Mouse (Mus musculus) kidney, embryonic 16.5 days (tissue): ENCODE data around the gene Pou2f1. TPM values are rescaled to one million over a fixed set of nuclear protein-coding genes. Genes with fewer than 3 reads are reported as not detected.

Experiments used
- ATAC-seq: fragments of 200-750 bp; cut with Nextera tagmentation; 2 replicates; pipeline ENCODE4 v1.8.0; 2017; ENCODE audit warnings: moderate TSS enrichment; ENCODE audit not compliant: low FRiP score, low TSS enrichment
- H3K27ac ChIP-seq: fragments of 300-500 bp; sonication (generic); 2 replicates; pipeline ENCODE4 v1.5.1; 2014; ENCODE audit warnings: low read length
- H3K27me3 ChIP-seq: fragments of 300-500 bp; sonication (generic); 2 replicates; pipeline ENCODE4 v1.6.1; 2014; ENCODE audit warnings: low read length, control low read depth, mixed read lengths; ENCODE audit not compliant: insufficient read depth
- H3K36me3 ChIP-seq: fragments of 300-500 bp; sonication (generic); 2 replicates; pipeline ENCODE4 v1.6.1; 2014; ENCODE audit warnings: low read length, control low read depth, mixed read lengths; ENCODE audit not compliant: insufficient read depth
- H3K4me1 ChIP-seq: fragments of 300-500 bp; sonication (generic); 2 replicates; pipeline ENCODE4 v1.6.1; 2014; ENCODE audit warnings: low read length, control low read depth, mixed read lengths; ENCODE audit not compliant: insufficient read depth
- H3K4me2 ChIP-seq: fragments of 300-500 bp; sonication (generic); replicated peaks from 2 replicates; pipeline ENCODE4 v1.6.1; 2014; ENCODE audit warnings: low read depth, low read length
- H3K4me3 ChIP-seq: fragments of 300-500 bp; sonication (generic); 2 replicates; pipeline ENCODE4 v1.5.1; 2014; ENCODE audit warnings: mild to moderate bottlenecking, low read length
- H3K9ac ChIP-seq: fragments of 300-500 bp; sonication (generic); replicated peaks from 2 replicates; pipeline ENCODE4 v1.6.1; 2014; ENCODE audit warnings: low read length
- H3K9me3 ChIP-seq: fragments of 300-500 bp; sonication (generic); 2 replicates; pipeline ENCODE4 v1.6.1; 2016; ENCODE audit warnings: low read length, control low read depth
- WGBS: fragments of 180-500 bp; shearing (Covaris S2); extraction: QIAGEN DNeasy Blood & Tissue Kit; methylation state at CpG from one replicate; pipeline ENCODE4 v1.1.7; 2014; 5-methylcytosine and 5-hydroxymethylcytosine counted together
- polyA plus RNA-seq: library from polyadenylated mRNA; unstranded; fragments of >200 nt; fragmentation: Nextera tagmentation; extraction: Ambion mirVana; gene quantifications from 2 replicates; pipeline ENCODE4 v1.2.1, GENCODE M21; 2015

Pou2f1 gene
- polyA plus RNA-seq, 1 experiment from 2014 or later: 14.0 TPM

DNA sequence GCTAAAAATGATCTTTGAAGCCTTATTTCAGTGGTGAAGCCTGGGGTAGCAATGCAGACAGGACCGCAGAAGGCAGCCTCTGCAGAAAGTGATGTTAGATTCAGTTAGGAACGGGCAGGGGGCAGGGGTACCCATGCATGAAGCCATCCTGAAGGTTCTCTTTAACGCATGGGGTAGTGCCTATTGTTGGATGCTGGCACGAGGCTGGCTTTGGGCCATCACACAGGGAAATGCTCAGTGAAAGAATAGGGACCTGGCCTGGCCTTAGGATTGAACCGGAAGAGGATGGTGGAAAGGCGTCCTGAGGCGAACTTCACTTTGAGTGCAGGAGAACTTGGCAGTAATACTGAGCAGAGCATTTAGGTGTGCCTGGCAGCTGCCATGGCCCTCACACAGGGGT lies 140.4 kb downstream of the Pou2f1 start:
- Histone ChIP-seq H3K27ac (no peak overlapping the region), H3K27me3 (no peaks in the 10 kb centered on the region), H3K4me2 (no peak overlapping the region), H3K4me3 (no peak overlapping the region), H3K9me3 (no peaks in the 10 kb centered on the region), H3K9ac (no peak overlapping the region), H3K36me3 (no peaks in the 10 kb centered on the region), H3K4me1 (peaks cover 19% of the 10 kb centered on the region)
- ATAC-seq: no peak
- 65% methylated on average over 7 of the region's 7 CpGs for WGBS

DNA sequence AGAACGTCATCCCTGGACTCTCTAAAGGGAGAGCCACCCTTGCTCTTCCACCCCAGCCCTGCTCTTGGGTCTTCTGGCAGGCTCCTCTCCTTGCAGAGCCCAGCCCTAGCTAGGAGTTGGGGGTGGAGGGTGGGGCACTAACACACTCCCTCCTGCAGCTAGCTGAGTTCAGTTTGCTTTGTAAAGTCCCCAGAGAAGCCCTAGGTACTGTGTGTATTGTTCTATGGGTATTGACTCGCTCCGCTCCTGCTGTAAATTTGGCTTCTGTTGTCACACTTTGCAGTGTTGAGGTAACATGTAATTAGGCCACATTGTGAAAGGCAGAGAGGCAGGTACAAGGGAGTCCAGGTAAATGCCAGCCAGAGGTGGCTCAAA lies 141.3 kb downstream of the Pou2f1 start:
- Histone ChIP-seq H3K9ac (no peak overlapping the region), H3K4me3 (no peak overlapping the region), H3K4me1 (peaks cover 19% of the 10 kb centered on the region), H3K9me3 (no peaks in the 10 kb centered on the region), H3K27ac (no peak overlapping the region), H3K36me3 (no peaks in the 10 kb centered on the region), H3K4me2 (no peak overlapping the region), H3K27me3 (no peaks in the 10 kb centered on the region)
- no peak for ATAC-seq
- WGBS: 72% methylated on average over 3 of the region's 3 CpGs

DNA sequence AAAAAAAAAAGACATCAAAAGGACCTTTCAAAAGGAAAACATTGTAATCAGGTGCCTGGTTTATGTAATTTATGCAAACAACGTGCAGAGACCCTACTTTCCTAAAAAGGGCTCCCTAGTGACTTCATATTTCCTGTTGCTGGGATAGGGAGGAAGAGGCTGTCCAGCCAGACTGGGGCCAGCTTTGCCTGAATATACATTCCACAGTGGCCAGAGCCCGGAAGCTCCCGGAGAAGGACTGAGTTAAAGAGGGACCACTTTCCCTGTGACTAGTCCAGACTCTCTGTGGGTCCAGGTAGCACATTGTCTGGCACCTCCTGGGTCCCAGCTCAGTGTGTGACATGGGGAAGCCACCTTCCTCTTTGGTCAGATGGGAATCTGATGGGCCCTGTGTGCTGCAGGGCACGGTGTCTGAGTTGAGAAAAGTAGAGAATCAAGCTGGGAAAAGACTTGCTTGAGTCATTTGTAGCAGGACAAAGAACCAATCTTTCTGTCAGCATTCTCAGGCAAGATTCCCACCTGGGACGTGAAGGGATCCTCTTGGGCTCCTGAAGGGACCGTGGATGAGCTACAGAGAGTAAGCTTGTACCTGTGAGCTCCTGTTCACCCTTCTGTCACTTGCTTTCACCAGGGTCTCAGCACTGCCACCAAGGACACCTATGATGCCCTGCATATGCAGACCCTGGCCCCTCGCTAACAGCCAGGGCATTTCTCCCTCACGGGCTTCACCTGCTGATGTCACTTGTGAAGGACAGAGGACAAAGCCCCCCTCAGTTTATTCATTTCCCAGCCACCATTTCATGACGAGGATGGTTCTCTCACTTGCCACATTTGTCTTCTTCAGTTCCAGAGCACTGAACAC lies 141.9 kb downstream of the Pou2f1 start:
- H3K9me3 ChIP-seq: no peaks in the 10 kb centered on the region
- H3K27me3 ChIP-seq: no peaks in the 10 kb centered on the region
- peaks cover 19% of the 10 kb centered on the region for H3K4me1 ChIP-seq
- no peak overlapping the region for H3K4me3 ChIP-seq
- ATAC-seq: 0 out of 2 replicates have a peak, but pooled peaks have one; percentile 50
- 70% methylated on average over 9 of the region's 9 CpGs for WGBS
- peak overlapping the region; percentile 70 for H3K27ac ChIP-seq
- no peak overlapping the region for H3K9ac ChIP-seq
- no peaks in the 10 kb centered on the region for H3K36me3 ChIP-seq
- H3K4me2 ChIP-seq: no peak overlapping the region

DNA sequence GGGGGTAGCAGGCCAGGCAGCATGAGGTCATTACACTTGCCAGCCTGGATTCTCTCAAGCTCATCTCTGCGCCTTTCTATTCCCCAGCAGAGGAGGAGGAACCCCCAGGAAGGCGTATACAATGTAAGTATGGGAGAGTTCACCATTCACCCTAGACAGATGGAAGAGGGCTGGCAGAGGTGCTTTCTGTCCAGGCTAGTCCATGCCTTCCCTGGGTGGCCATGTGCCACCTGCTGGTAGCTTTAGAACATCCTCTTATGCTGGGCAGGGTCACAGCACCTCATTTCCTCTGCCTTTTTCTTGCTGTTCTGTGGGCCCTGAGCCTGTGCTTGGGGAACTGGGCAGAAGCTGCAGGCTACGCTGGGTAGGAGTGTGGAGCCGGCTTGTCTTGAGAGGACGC lies 144.1 kb downstream of the Pou2f1 start:
- Histone ChIP-seq H3K9ac (no peak overlapping the region), H3K4me2 (no peak overlapping the region), H3K4me1 (0 out of 2 replicates have a peak, but pooled peaks cover 9% of the 10 kb centered on the region), H3K27me3 (no peaks in the 10 kb centered on the region), H3K27ac (no peak overlapping the region), H3K36me3 (no peaks in the 10 kb centered on the region), H3K9me3 (no peaks in the 10 kb centered on the region), H3K4me3 (no peak overlapping the region)
- no peak; the same call in 1 of the 2 replicates for ATAC-seq
- WGBS: 82% methylated on average over 5 of the region's 5 CpGs

DNA sequence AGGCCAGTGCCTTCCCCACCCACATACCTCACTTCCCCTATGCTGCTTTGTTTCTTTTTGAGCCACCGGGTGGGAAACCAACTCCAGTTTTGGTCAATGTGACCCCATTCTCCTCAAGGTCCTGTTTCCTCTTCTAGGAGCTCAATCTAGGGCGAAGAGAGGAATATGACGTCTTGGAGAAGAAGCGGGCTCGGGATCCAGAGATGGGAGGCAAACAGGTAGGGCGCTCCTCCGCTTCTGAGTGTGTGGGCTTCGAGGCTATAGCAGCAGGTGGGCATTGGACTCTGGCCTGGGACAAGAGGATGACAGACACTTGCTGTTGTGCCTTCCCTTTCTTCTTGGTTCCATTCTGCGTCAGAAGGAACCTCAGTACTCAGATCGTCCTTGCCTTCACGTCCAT lies 145.2 kb downstream of the Pou2f1 start:
- no peak for ATAC-seq
- 95% methylated on average over 11 of the region's 11 CpGs for WGBS
- H3K4me2 ChIP-seq: no peak overlapping the region
- H3K27ac ChIP-seq: no peak overlapping the region
- no peak overlapping the region for H3K9ac ChIP-seq
- H3K36me3 ChIP-seq: no peaks in the 10 kb centered on the region
- H3K9me3 ChIP-seq: no peaks in the 10 kb centered on the region
- H3K4me1 ChIP-seq: peaks cover 16% of the 10 kb centered on the region; the same call in 1 of the 2 replicates
- H3K4me3 ChIP-seq: no peak overlapping the region
- no peaks in the 10 kb centered on the region for H3K27me3 ChIP-seq

DNA sequence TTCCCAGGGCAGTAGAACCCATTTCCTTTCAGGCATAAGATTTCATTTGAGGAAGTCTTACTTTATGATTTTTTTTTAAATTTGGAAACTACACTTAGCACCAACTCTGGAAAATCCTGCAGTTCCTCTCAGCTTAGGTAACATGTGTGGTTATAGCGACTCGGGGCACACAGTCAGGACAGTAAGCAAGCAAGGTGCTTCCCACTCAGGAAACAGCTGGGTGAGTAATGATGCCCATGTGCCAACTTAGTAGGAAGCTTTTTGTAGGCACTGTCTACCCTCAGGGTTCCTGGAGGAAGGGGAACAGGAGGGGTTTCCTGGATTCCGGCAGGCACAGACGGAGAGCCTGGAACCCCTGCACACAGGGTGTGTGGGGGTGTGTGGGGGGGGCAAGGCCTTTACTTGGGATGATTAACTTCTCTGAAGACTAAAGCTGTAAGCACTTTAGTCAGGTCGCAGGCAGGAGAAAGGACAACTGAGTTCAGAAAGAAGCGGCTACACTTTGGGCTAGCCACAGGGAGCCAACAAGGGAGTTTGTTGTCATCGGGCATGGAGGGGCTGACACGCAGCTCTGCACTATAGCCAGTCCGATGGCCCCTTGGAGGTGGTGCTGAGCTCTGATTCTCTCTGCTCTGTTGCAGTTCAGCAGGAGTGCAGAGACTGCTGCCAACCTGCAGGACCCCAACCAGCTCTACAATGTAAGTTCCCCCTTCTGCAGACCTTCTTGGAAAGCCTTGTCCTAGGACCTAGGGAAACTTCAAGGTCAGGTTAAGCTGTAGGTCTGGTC lies 146.5 kb downstream of the Pou2f1 start:
- WGBS: 69% methylated on average over 9 of the region's 9 CpGs
- Histone ChIP-seq H3K9ac (no peak overlapping the region), H3K36me3 (no peaks in the 10 kb centered on the region), H3K9me3 (no peaks in the 10 kb centered on the region), H3K4me3 (no peak overlapping the region), H3K27ac (no peak overlapping the region), H3K27me3 (no peaks in the 10 kb centered on the region), H3K4me2 (no peak overlapping the region), H3K4me1 (peaks cover 18% of the 10 kb centered on the region; the same call in 1 of the 2 replicates)
- no peak for ATAC-seq

DNA sequence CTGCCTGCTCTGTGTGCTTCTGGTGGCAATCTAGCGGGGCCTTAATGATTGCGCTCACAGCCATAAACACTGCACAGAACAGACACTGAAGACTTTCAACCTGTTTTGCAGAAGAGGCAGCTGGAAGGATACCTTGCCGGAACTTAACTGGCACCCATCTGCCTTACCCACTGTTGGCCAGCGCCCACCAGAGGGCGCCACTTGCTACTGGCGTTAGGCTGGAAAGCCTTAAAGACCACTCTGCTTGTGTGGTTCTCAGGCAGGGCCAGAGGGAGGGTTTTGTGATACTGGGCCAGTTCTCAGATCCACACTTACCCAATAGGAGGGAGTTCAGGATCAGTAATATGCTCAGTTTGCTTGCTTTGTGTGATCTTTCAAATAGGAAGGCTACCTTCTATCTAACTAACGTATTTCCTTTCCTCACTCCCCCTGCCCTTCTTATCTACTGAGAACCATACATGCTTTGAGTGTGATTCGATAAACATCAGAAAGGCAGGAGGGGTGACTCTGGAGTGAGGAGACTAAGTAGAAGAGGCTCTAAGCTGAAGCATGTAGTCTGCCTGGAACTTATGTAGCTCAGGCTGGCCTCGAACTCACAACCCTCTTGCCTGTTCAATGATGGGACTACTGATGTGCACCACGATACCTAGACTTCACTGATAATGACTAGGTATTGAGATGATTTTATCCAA lies 148.6 kb downstream of the Pou2f1 start:
- no peak for ATAC-seq
- Histone ChIP-seq H3K27ac (no peak overlapping the region), H3K4me2 (no peak overlapping the region), H3K9me3 (no peaks in the 10 kb centered on the region), H3K4me3 (no peak overlapping the region), H3K36me3 (no peaks in the 10 kb centered on the region), H3K9ac (no peak overlapping the region), H3K27me3 (no peaks in the 10 kb centered on the region), H3K4me1 (peaks cover 27% of the 10 kb centered on the region)
- 65% methylated on average over 10 of the region's 10 CpGs for WGBS

DNA sequence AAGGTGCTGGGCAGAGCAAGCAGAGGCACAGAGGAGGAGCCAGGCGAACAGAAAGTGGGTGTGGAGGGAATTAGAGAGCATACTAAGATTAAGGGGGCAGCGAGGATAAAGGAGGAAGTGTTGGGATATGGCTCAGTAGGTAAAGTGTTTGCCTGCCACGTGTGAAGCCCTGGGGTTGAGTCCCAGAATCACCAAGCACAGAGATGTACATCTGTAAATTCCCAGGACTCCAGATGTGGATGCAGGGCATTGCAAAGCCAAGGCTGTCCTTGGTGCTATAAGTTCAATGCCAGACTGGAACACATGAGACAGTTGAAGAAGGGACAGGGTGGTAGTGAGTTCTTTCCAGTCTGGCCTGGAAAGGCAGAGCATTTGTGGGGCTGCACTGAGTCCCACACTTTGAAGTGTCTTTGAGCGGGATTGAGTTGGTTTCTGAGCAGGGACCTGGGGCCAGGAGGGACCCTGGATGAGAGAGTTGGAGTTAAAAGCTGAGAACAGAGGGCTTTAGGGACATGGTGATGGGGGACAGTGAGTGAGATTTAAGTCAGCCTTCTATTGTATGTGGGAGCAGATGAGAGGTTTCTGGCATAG lies 149.3 kb downstream of the Pou2f1 start:
- no peaks in the 10 kb centered on the region for H3K9me3 ChIP-seq
- H3K9ac ChIP-seq: no peak overlapping the region
- no peak overlapping the region for H3K4me2 ChIP-seq
- no peak overlapping the region for H3K27ac ChIP-seq
- WGBS: 49% methylated on average over 4 of the region's 4 CpGs
- H3K4me1 ChIP-seq: peaks cover 32% of the 10 kb centered on the region
- no peaks in the 10 kb centered on the region for H3K36me3 ChIP-seq
- H3K27me3 ChIP-seq: no peaks in the 10 kb centered on the region
- no peak overlapping the region for H3K4me3 ChIP-seq
- no peak for ATAC-seq

DNA sequence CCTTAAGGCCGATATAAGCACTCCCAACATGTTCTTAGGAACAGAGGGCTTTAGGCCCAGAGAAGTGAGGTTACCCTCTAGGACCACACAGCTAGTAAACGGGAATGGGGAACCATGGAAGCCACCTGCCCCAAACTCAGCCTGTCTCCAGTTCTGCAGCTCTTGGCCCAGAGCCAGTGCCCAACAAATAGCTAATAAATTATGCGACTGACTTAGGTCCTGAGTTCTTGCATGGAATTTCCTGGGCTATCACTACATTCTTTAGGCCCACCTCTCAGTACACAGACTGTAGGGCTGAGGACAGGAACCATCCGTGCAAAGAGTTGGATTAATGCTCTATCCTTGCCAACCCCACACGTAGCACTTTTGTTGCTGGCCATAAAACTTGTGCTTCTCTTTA lies 150.3 kb downstream of the Pou2f1 start:
- Histone ChIP-seq H3K27me3 (no peaks in the 10 kb centered on the region), H3K9ac (no peak overlapping the region), H3K4me1 (peaks cover 32% of the 10 kb centered on the region), H3K4me2 (no peak overlapping the region), H3K4me3 (no peak overlapping the region), H3K27ac (no peak overlapping the region), H3K36me3 (no peaks in the 10 kb centered on the region), H3K9me3 (no peaks in the 10 kb centered on the region)
- 39% methylated on average over 5 of the region's 5 CpGs for WGBS
- ATAC-seq: no peak
